Comparison of ENCODE assay signal across 28 mouse cellular contexts in genomic region chr15:103196835-103197234, GRCm38 (mm10).
"Had no signal": no experiment of that assay in that cellular context is flagged by ENCODE, and none has a peak within 500 bp of the region (broad histone marks: within the 10 kb centered on the region; RNA-seq: fewer than 3 reads in every experiment).

No protein-coding gene starts in this region.

- H3K27ac ChIP-seq: gastrocnemius, adult 2 months; heart, adult 2 months; heart, embryonic 10.5 days; heart, embryonic 15.5 days; hindbrain, embryonic 10.5 days; hindbrain, embryonic 12.5 days; hindbrain, embryonic 14.5 days; hindbrain, postnatal 0 days; kidney, embryonic 15.5 days; kidney, postnatal 0 days; limb, embryonic 13.5 days; limb, embryonic 15.5 days; liver, embryonic 12.5 days; liver, embryonic 14.5 days had no signal

- H3K9me3 ChIP-seq: heart, embryonic 10.5 days; heart, embryonic 12.5 days; heart, embryonic 15.5 days; hindbrain, embryonic 10.5 days; hindbrain, embryonic 12.5 days; kidney, embryonic 15.5 days; limb, embryonic 13.5 days; limb, embryonic 15.5 days; liver, embryonic 12.5 days had no signal

- H3K9ac ChIP-seq: heart, embryonic 12.5 days; heart, embryonic 15.5 days; hindbrain, embryonic 12.5 days; hindbrain, embryonic 14.5 days; kidney, embryonic 15.5 days; limb, embryonic 13.5 days; limb, embryonic 15.5 days; liver, embryonic 12.5 days; liver, embryonic 14.5 days had no signal

- H3K27me3 ChIP-seq: heart, embryonic 12.5 days; heart, embryonic 15.5 days; hindbrain, embryonic 12.5 days; kidney, embryonic 15.5 days; limb, embryonic 13.5 days; limb, embryonic 15.5 days; liver, embryonic 12.5 days had no signal

- H3K4me2 ChIP-seq: heart, embryonic 12.5 days; heart, embryonic 15.5 days; hindbrain, embryonic 12.5 days; hindbrain, embryonic 14.5 days; kidney, embryonic 15.5 days; limb, embryonic 13.5 days; limb, embryonic 15.5 days; liver, embryonic 12.5 days had no signal

- ATAC-seq: hindbrain, postnatal 0 days; intestine, embryonic 16.5 days; liver, embryonic 12.5 days had no signal

- H3K4me1 ChIP-seq: hindbrain, embryonic 10.5 days; hindbrain, embryonic 12.5 days; limb, embryonic 13.5 days; limb, embryonic 15.5 days; liver, embryonic 12.5 days had no signal

- DNase-seq: gastrocnemius, adult 2 months; gastrocnemius, postnatal 10 days; gastrocnemius, postnatal 25 days; heart, adult 2 months; heart, postnatal 10 days; heart, postnatal 4 days; kidney, adult 11 months; kidney, adult 2 months; kidney, adult 9 months; kidney, postnatal 14 days; kidney, postnatal 36 days; layer of hippocampus, adult 9-11 months; layer of hippocampus, postnatal 36 days; left cerebral cortex, postnatal 4 days had no signal

- H3K4me3 ChIP-seq: gastrocnemius, adult 2 months; heart, adult 2 months; heart, embryonic 10.5 days; heart, embryonic 12.5 days; heart, embryonic 15.5 days; hindbrain, embryonic 10.5 days; hindbrain, embryonic 12.5 days; kidney, embryonic 15.5 days; limb, embryonic 13.5 days; limb, embryonic 15.5 days; liver, embryonic 12.5 days had no signal
